Mouse (Mus musculus) thymus, adult 2 months (tissue): ENCODE measurements around the gene Mrps10. TPM values are rescaled to one million over a fixed set of nuclear protein-coding genes. Genes with fewer than 3 reads are reported as not detected.
"Not testable (repeated sequence)": the region's sequence is repeated elsewhere in the genome, so short reads cannot be mapped to it uniquely, and the experiment has no call there.

Source experiments
- DNase-seq: peaks from one replicate; pipeline ENCODE4 v3.0.0; 2021
- H3K27ac ChIP-seq: fragments of 200-500 bp; 2 replicates; pipeline ENCODE4 v1.5.1; 2012; ENCODE audit warnings: low read length, control low read depth; ENCODE audit not compliant: control insufficient read depth, insufficient read depth
- H3K27me3 ChIP-seq: fragments of 200-500 bp; 2 replicates; pipeline ENCODE4 v1.6.1; 2012; ENCODE audit warnings: mild to moderate bottlenecking, low read length, moderate library complexity, mixed read lengths; ENCODE audit not compliant: control insufficient read depth, insufficient read depth
- H3K36me3 ChIP-seq: fragments of 200-500 bp; 2 replicates; pipeline ENCODE4 v1.6.1; 2012; ENCODE audit warnings: mild to moderate bottlenecking, low read length, moderate library complexity; ENCODE audit not compliant: control insufficient read depth, insufficient read depth
- H3K4me1 ChIP-seq: fragments of 200-500 bp; replicated peaks from 2 replicates; pipeline ENCODE4 v1.6.1; 2012; ENCODE audit warnings: low read length; ENCODE audit not compliant: control insufficient read depth, insufficient read depth
- H3K4me3 ChIP-seq: fragments of 200-500 bp; 2 replicates; pipeline ENCODE4 v1.5.1; 2012; ENCODE audit warnings: mild to moderate bottlenecking, low read length, control low read depth, moderate library complexity; ENCODE audit not compliant: control insufficient read depth, insufficient read depth
- CTCF ChIP-seq: fragments of 200-500 bp; IDR thresholded peaks from 2 replicates; pipeline ENCODE4 v1.5.1; 2012; ENCODE audit warnings: mild to moderate bottlenecking, control low read depth, low read length, moderate library complexity, borderline replicate concordance; ENCODE audit not compliant: control insufficient read depth, poor library complexity, insufficient read depth; ENCODE audit errors: extremely low read depth
- POLR2A ChIP-seq: fragments of 200-500 bp; IDR thresholded peaks from 2 replicates; pipeline ENCODE4 v1.6.1; 2012; ENCODE audit warnings: mild to moderate bottlenecking, low read length, control low read depth, moderate library complexity; ENCODE audit not compliant: control insufficient read depth, poor library complexity, insufficient read depth; ENCODE audit errors: extremely low read depth
- WGBS: fragments of 180-500 bp; shearing (Covaris S2); methylation state at CpG from one replicate; pipeline ENCODE4 v1.1.7; 2018; 5-methylcytosine and 5-hydroxymethylcytosine counted together
- polyA plus RNA-seq: library from polyadenylated mRNA; depleted of rRNA; stranded (reverse); fragments of >200 nt; gene quantifications from 2 replicates; pipeline ENCODE4 v1.2.3, GENCODE M21; 2012

The Mrps10 gene
- polyA plus RNA-seq, 1 experiment = 21.9 TPM

GRCm38 (mm10) chr17:47394223-47394869 lies 25.7 kb downstream of the Mrps10 start:
- H3K36me3 ChIP-seq = no peaks in the 10 kb centered on the region
- H3K27me3 ChIP-seq = no peaks in the 10 kb centered on the region; the same call in 1 of the 2 replicates
- 8% methylated on average over 23 of the region's 24 CpGs for WGBS
- H3K27ac ChIP-seq = no peak overlapping the region
- H3K4me1 ChIP-seq = peaks cover 14% of the 10 kb centered on the region
- DNase-seq = no peak
- no peak overlapping the region for H3K4me3 ChIP-seq
- no peak for TF ChIP-seq POLR2A
- TF ChIP-seq CTCF = no peak

- DNase-seq = peak; percentile 28
- no peak overlapping the region for H3K27ac ChIP-seq
- H3K4me3 ChIP-seq = peak overlapping the region; percentile 34
- under 1% methylated on average over 20 of the region's 20 CpGs for WGBS
- H3K36me3 ChIP-seq = no peaks in the 10 kb centered on the region
- H3K4me1 ChIP-seq = peaks cover 14% of the 10 kb centered on the region
- no peaks in the 10 kb centered on the region; the same call in 1 of the 2 replicates for H3K27me3 ChIP-seq
- TF ChIP-seq CTCF = no peak
- no peak for TF ChIP-seq POLR2A
Measured at GRCm38 (mm10) chr17:47395376-47395913, 26.8 kb downstream of the Mrps10 start.

- Histone ChIP-seq H3K27me3 (no peaks in the 10 kb centered on the region; the same call in 1 of the 2 replicates), H3K4me1 (peaks cover 14% of the 10 kb centered on the region), H3K4me3 (no peak overlapping the region), H3K27ac (no peak overlapping the region), H3K36me3 (no peaks in the 10 kb centered on the region)
- TF ChIP-seq CTCF = no peak
- no peak for TF ChIP-seq POLR2A
- DNase-seq = no peak
- 88% methylated on average over 8 of the region's 8 CpGs for WGBS
Measured at GRCm38 (mm10) chr17:47399091-47399490, 30.4 kb downstream of the Mrps10 start.

- Histone ChIP-seq H3K4me3 (no peak within 1 kb of the TSS), H3K27me3 (no peaks in the 10 kb centered on the region), H3K36me3 (no peaks in the 10 kb centered on the region), H3K4me1 (peaks cover under 1% of the 10 kb centered on the region), H3K27ac (no peak within 1 kb of the TSS)
- TF ChIP-seq CTCF = no peak
- 87% methylated on average over 10 of the region's 10 CpGs for WGBS
- DNase-seq = no peak
Measured at GRCm38 (mm10) chr17:47400451-47400850, 31.8 kb downstream of the Mrps10 start, which contains the start of gene Guca1a. Guca1a (minus strand) TSS chr17:47400584.

GRCm38 (mm10) chr17:47407717-47408557 lies 39.2 kb downstream of the Mrps10 start:
- TF ChIP-seq CTCF (no peak), POLR2A (no peak)
- DNase-seq = no peak
- H3K36me3 ChIP-seq = no peaks in the 10 kb centered on the region
- 61% methylated on average over 10 of the region's 10 CpGs for WGBS
- no peak overlapping the region for H3K4me3 ChIP-seq
- H3K27ac ChIP-seq = no peak overlapping the region
- H3K4me1 ChIP-seq = no peaks in the 10 kb centered on the region
- peaks cover 2% of the 10 kb centered on the region; the same call in 1 of the 2 replicates for H3K27me3 ChIP-seq

GRCm38 (mm10) chr17:47408558-47408898 lies 39.8 kb downstream of the Mrps10 start:
- DNase-seq = peak; percentile 61
- WGBS = 11% methylated on average over 8 of the region's 8 CpGs
- H3K36me3 ChIP-seq = no peaks in the 10 kb centered on the region
- H3K27ac ChIP-seq = no peak overlapping the region
- no peak overlapping the region for H3K4me3 ChIP-seq
- peaks cover 2% of the 10 kb centered on the region; the same call in 1 of the 2 replicates for H3K27me3 ChIP-seq
- TF ChIP-seq POLR2A (no peak), CTCF (peak; percentile 70; the same call in 1 of the 2 replicates)
- no peaks in the 10 kb centered on the region for H3K4me1 ChIP-seq

- peak; percentile 19 for DNase-seq
- not testable (repeated sequence) for H3K27me3 ChIP-seq
Measured at GRCm38 (mm10) chr17:47409897-47410861, 41.5 kb downstream of the Mrps10 start.

More at GRCm38 (mm10) chr17:47409897-47410861, 41.5 kb downstream of the Mrps10 start:
- H3K4me1 ChIP-seq, H3K4me3 ChIP-seq, H3K36me3 ChIP-seq, H3K27ac ChIP-seq: not testable (repeated sequence)
- WGBS = 4% methylated on average over 74 of the region's 74 CpGs
